Mouse (Mus musculus) stomach, postnatal 0 days (tissue): ENCODE data around the gene Hist1h3c. TPM values are rescaled to one million over a fixed set of nuclear protein-coding genes. Genes with fewer than 3 reads are reported as not detected.
"Not testable (repeated sequence)": the region's sequence is repeated elsewhere in the genome, so short reads cannot be mapped to it uniquely, and the experiment has no call there.

ENCODE experiments used
- ATAC-seq: fragments of 200-750 bp; cut with Nextera tagmentation; 2 replicates; pipeline ENCODE4 v1.8.0; 2017; ENCODE audit not compliant: low FRiP score, low TSS enrichment
- DNase-seq: peaks from one replicate; pipeline ENCODE4 v3.0.0-alpha.2; 2016; ENCODE audit warnings: low spot score
- H3K27ac ChIP-seq: fragments of 300-500 bp; sonication (generic); replicated peaks from 2 replicates; pipeline ENCODE4 v1.5.1; 2014; ENCODE audit warnings: mild to moderate bottlenecking, control low read depth
- H3K27me3 ChIP-seq: fragments of 300-500 bp; sonication (generic); 2 replicates; pipeline ENCODE4 v1.6.1; 2014; ENCODE audit warnings: low read length; ENCODE audit not compliant: control insufficient read depth, insufficient read depth
- H3K36me3 ChIP-seq: fragments of 300-500 bp; sonication (generic); 2 replicates; pipeline ENCODE4 v1.6.1; 2014; ENCODE audit warnings: low read length, mixed read lengths; ENCODE audit not compliant: control insufficient read depth, insufficient read depth
- H3K4me1 ChIP-seq: fragments of 300-500 bp; sonication (generic); replicated peaks from 2 replicates; pipeline ENCODE4 v1.6.1; 2014; ENCODE audit warnings: antibody characterized with exemption; ENCODE audit not compliant: control insufficient read depth, insufficient read depth
- H3K4me2 ChIP-seq: fragments of 300-500 bp; sonication (generic); replicated peaks from 2 replicates; pipeline ENCODE4 v1.6.1; 2014; ENCODE audit warnings: low read depth, mild to moderate bottlenecking, control low read depth, moderate library complexity
- H3K4me3 ChIP-seq: fragments of 300-500 bp; sonication (generic); 2 replicates; pipeline ENCODE4 v1.5.1; 2014; ENCODE audit warnings: low read depth, low read length, control low read depth
- H3K9ac ChIP-seq: fragments of 300-500 bp; sonication (generic); 2 replicates; pipeline ENCODE4 v1.6.1; 2014; ENCODE audit warnings: mild to moderate bottlenecking, low read length, control low read depth, mixed read lengths
- H3K9me3 ChIP-seq: fragments of 300-500 bp; sonication (generic); 2 replicates; pipeline ENCODE4 v1.6.1; 2016; ENCODE audit warnings: low read length; ENCODE audit not compliant: control insufficient read depth
- CTCF ChIP-seq: IDR thresholded peaks from 2 replicates; pipeline ENCODE4 v1.5.1; 2016; ENCODE audit warnings: antibody characterized with exemption, low read depth, mild to moderate bottlenecking, moderate library complexity
- EP300 ChIP-seq: optimal IDR thresholded peaks from 2 replicates; pipeline ENCODE3; 2016; ENCODE audit warnings: antibody characterized with exemption
- WGBS: fragments of 180-500 bp; shearing (Covaris S2); extraction: QIAGEN DNeasy Blood & Tissue Kit; methylation state at CpG from one replicate; pipeline ENCODE4 v1.1.7; 2014; 5-methylcytosine and 5-hydroxymethylcytosine counted together
- polyA plus RNA-seq: library from polyadenylated mRNA; unstranded; fragments of >200 nt; fragmentation: Nextera tagmentation; extraction: Ambion mirVana; gene quantifications from 2 replicates; pipeline ENCODE4 v1.2.1, GENCODE M21; 2015

Hist1h3c gene
- polyA plus RNA-seq: 1.2 and 1.8 TPM in 2 replicates

- Histone ChIP-seq H3K27me3 (no peaks in the 10 kb centered on the region), H3K27ac (peak within 1 kb of the TSS; percentile 97), H3K4me3 (peak within 1 kb of the TSS; percentile 33), H3K9ac (peak within 1 kb of the TSS; percentile 63), H3K9me3 (no peaks in the 10 kb centered on the region), H3K36me3 (no peaks in the 10 kb centered on the region), H3K4me1 (no peaks in the 10 kb centered on the region), H3K4me2 (peak within 1 kb of the TSS; percentile 62)
- TF ChIP-seq CTCF (no peak), EP300 (no peak)
- WGBS: under 1% methylated on average over 21 of the region's 28 CpGs
- DNase-seq (peak; percentile 82), ATAC-seq (peak; percentile 46)
Observed at GRCm38 (mm10) chr13:23745381-23746161, at the start of gene Hist1h3c. Gene Hist1h3c (minus strand): TSS chr13:23745602.

GRCm38 (mm10) chr13:23792520-23792919, 47.1 kb upstream of the Hist1h3c start:
- Histone ChIP-seq H3K27ac (no peak overlapping the region), H3K27me3 (no peaks in the 10 kb centered on the region), H3K4me3 (no peak overlapping the region), H3K4me2 (no peak overlapping the region), H3K36me3 (no peaks in the 10 kb centered on the region), H3K9ac (no peak overlapping the region), H3K9me3 (no peaks in the 10 kb centered on the region), H3K4me1 (no peaks in the 10 kb centered on the region)
- DNase-seq: peak; percentile 33
- WGBS: 24% methylated on average over 2 of the region's 2 CpGs
- TF ChIP-seq CTCF: peak; percentile 88
- TF ChIP-seq EP300: no peak
- ATAC-seq: no peak

- H3K4me2 ChIP-seq: no peak overlapping the region
- TF ChIP-seq CTCF: no peak
- no peak for TF ChIP-seq EP300
- H3K9ac ChIP-seq: no peak overlapping the region
- no peaks in the 10 kb centered on the region for H3K9me3 ChIP-seq
- H3K27ac ChIP-seq: no peak overlapping the region
- 67% methylated on average over 4 of the region's 4 CpGs for WGBS
- DNase-seq: no peak
- no peaks in the 10 kb centered on the region for H3K27me3 ChIP-seq
- no peaks in the 10 kb centered on the region for H3K4me1 ChIP-seq
- H3K4me3 ChIP-seq: no peak overlapping the region
- H3K36me3 ChIP-seq: no peaks in the 10 kb centered on the region
- peak; percentile 45; the same call in 1 of the 2 replicates for ATAC-seq
Observed at GRCm38 (mm10) chr13:23779025-23779424, 33.6 kb upstream of the Hist1h3c start.

- TF ChIP-seq EP300: no peak
- no peak for TF ChIP-seq CTCF
- ATAC-seq (no peak), DNase-seq (no peak)
- Histone ChIP-seq H3K36me3 (no peaks in the 10 kb centered on the region), H3K4me1 (no peaks in the 10 kb centered on the region), H3K27ac (no peak overlapping the region), H3K9me3 (no peaks in the 10 kb centered on the region), H3K27me3 (no peaks in the 10 kb centered on the region), H3K4me2 (no peak overlapping the region), H3K4me3 (no peak overlapping the region), H3K9ac (no peak overlapping the region)
- WGBS: 93% methylated on average over 7 of the region's 7 CpGs
Observed at GRCm38 (mm10) chr13:23778339-23778738, 32.9 kb upstream of the Hist1h3c start.

- H3K9me3 ChIP-seq: no peaks in the 10 kb centered on the region
- H3K4me3 ChIP-seq: peak overlapping the region; percentile 13; the same call in 1 of the 2 replicates
- DNase-seq (peak; percentile 40), ATAC-seq (peak; percentile 71; the same call in 1 of the 2 replicates)
- TF ChIP-seq CTCF (no peak), EP300 (no peak)
- 20% methylated on average over 21 of the region's 21 CpGs for WGBS
- peak overlapping the region; percentile 31; the same call in 1 of the 2 replicates for H3K4me2 ChIP-seq
- H3K27me3 ChIP-seq: no peaks in the 10 kb centered on the region
- peaks cover 3% of the 10 kb centered on the region; the same call in 1 of the 2 replicates for H3K4me1 ChIP-seq
- H3K27ac ChIP-seq: no peak overlapping the region
- H3K36me3 ChIP-seq: no peaks in the 10 kb centered on the region
- no peak overlapping the region for H3K9ac ChIP-seq
Observed at GRCm38 (mm10) chr13:23772561-23773313, 27.3 kb upstream of the Hist1h3c start.

GRCm38 (mm10) chr13:23769613-23770012, 24.2 kb upstream of the Hist1h3c start, which contains the start of gene Trim38:
Gene Trim38 (plus strand): TSS chr13:23769913.
- DNase-seq, H3K4me3 ChIP-seq, H3K9me3 ChIP-seq, H3K27ac ChIP-seq, H3K9ac ChIP-seq, H3K36me3 ChIP-seq, ATAC-seq, H3K4me1 ChIP-seq, H3K4me2 ChIP-seq, H3K27me3 ChIP-seq: not testable (repeated sequence)
- WGBS: 80% methylated on average over 2 of the region's 2 CpGs
